Mouse (Mus musculus) liver, adult 2 months (tissue): ENCODE data around the gene Ankrd40. TPM values are rescaled to one million over a fixed set of nuclear protein-coding genes. Genes with fewer than 3 reads are reported as not detected.

Source experiments
- DNase-seq: peaks from one replicate; pipeline ENCODE4 v3.0.0-alpha.2; 2011; ENCODE audit warnings: low read depth, low spot score; ENCODE audit errors: extremely low read depth
- H3K27ac ChIP-seq: fragments of 200-500 bp; replicated peaks from 2 replicates; pipeline ENCODE4 v1.5.1; 2012; ENCODE audit warnings: low read depth, mild to moderate bottlenecking, control low read depth, inconsistent platforms, low read length; ENCODE audit not compliant: insufficient read depth
- H3K27me3 ChIP-seq: fragments of 200-500 bp; 2 replicates; pipeline ENCODE4 v1.6.1; 2012; ENCODE audit warnings: mild to moderate bottlenecking, moderate library complexity, low read length, inconsistent platforms; ENCODE audit not compliant: control insufficient read depth, insufficient read depth
- H3K36me3 ChIP-seq: fragments of 200-500 bp; 2 replicates; pipeline ENCODE4 v1.6.1; 2012; ENCODE audit warnings: low read length, inconsistent platforms; ENCODE audit not compliant: control insufficient read depth, insufficient read depth
- H3K4me1 ChIP-seq: fragments of 200-500 bp; 2 replicates; pipeline ENCODE4 v1.6.1; 2011; ENCODE audit warnings: low read length; ENCODE audit not compliant: control insufficient read depth, insufficient read depth
- H3K4me3 ChIP-seq: fragments of 200-500 bp; 2 replicates; pipeline ENCODE4 v1.5.1; 2011; ENCODE audit warnings: low read depth, mild to moderate bottlenecking, control low read depth, low read length, moderate library complexity; ENCODE audit not compliant: insufficient read depth
- H3K79me2 ChIP-seq: fragments of 200-500 bp; 2 replicates; pipeline ENCODE4 v1.6.1; 2012; ENCODE audit warnings: inconsistent platforms, mild to moderate bottlenecking, low read length, moderate library complexity; ENCODE audit not compliant: control insufficient read depth, insufficient read depth
- H3K9ac ChIP-seq: fragments of 200-500 bp; 2 replicates; pipeline ENCODE4 v1.6.1; 2012; ENCODE audit warnings: low read depth, mild to moderate bottlenecking, control low read depth, inconsistent platforms, low read length
- CTCF ChIP-seq: fragments of 200-500 bp; IDR thresholded peaks from 2 replicates; pipeline ENCODE4 v1.5.1; 2011; ENCODE audit warnings: low read depth, low read length, control low read depth
- POLR2A ChIP-seq: fragments of 200-500 bp; IDR thresholded peaks from 2 replicates; pipeline ENCODE4 v1.6.1; 2011; ENCODE audit warnings: low read length, control low read depth; ENCODE audit not compliant: insufficient read depth; ENCODE audit errors: extremely low read depth
- WGBS: fragments of 180-500 bp; shearing (Covaris S2); methylation state at CpG from one replicate; pipeline ENCODE4 v1.1.7; 2018; 5-methylcytosine and 5-hydroxymethylcytosine counted together
- polyA plus RNA-seq: library from polyadenylated mRNA; depleted of rRNA; stranded (reverse); fragments of >200 nt; gene quantifications from 2 replicates; pipeline ENCODE4 v1.2.3, GENCODE M21; 2012
- total RNA-seq: library from RNA; depleted of rRNA; stranded (reverse); fragments of >200 nt; gene quantifications from 2 replicates; pipeline ENCODE4 v1.2.3, GENCODE M21; 2014

The Ankrd40 gene
- total and polyA plus RNA-seq, 2 experiments, result 30.0 to 47.6 TPM

GRCm38 (mm10) chr11:94285886-94286574, 41.8 kb upstream of the Ankrd40 start:
- Histone ChIP-seq H3K27ac (no peak overlapping the region), H3K36me3 (peaks cover 41% of the 10 kb centered on the region), H3K4me1 (peaks cover 16% of the 10 kb centered on the region), H3K9ac (no peak overlapping the region), H3K4me3 (no peak overlapping the region), H3K79me2 (no peaks in the 10 kb centered on the region), H3K27me3 (no peaks in the 10 kb centered on the region)
- whole genome bisulfite sequencing, result 92% methylated on average over 11 of the region's 11 CpGs
- TF ChIP-seq POLR2A, result no peak
- no peak for TF ChIP-seq CTCF
- peak; percentile 39 for DNase-seq

DNA sequence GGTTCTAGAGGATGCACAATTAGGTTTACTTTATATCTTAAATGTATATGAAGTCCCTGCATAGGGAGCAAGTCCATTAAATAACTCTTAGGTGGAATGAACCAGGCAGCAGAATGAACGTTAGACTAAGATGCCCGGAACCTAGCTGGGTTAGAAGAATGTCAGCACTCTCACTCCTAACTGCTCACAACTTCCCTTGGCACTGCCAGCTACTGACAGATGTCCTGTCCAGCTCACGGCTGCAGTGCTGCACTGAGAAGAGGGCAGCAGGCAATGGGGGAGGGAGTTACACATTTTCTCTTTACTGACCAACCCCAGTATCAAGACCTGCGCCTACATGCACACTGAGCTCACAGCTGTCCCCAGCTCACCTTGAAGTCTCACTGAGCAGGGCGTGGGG, 40.7 kb upstream of the Ankrd40 start:
- H3K36me3 ChIP-seq, result peaks cover 49% of the 10 kb centered on the region
- H3K4me1 ChIP-seq, result peaks cover 8% of the 10 kb centered on the region
- H3K27ac ChIP-seq, result no peak overlapping the region
- no peak overlapping the region for H3K4me3 ChIP-seq
- H3K27me3 ChIP-seq, result no peaks in the 10 kb centered on the region
- 93% methylated on average over 5 of the region's 5 CpGs for WGBS
- H3K9ac ChIP-seq, result no peak overlapping the region
- TF ChIP-seq POLR2A, result no peak
- TF ChIP-seq CTCF, result no peak
- no peak for DNase-seq
- no peaks in the 10 kb centered on the region for H3K79me2 ChIP-seq

GRCm38 (mm10) chr11:94290062-94290740, 37.6 kb upstream of the Ankrd40 start:
- 93% methylated on average over 10 of the region's 10 CpGs for WGBS
- peaks cover 72% of the 10 kb centered on the region for H3K36me3 ChIP-seq
- DNase-seq, result no peak
- no peak overlapping the region for H3K9ac ChIP-seq
- no peak overlapping the region for H3K27ac ChIP-seq
- H3K4me3 ChIP-seq, result no peak overlapping the region
- no peaks in the 10 kb centered on the region for H3K79me2 ChIP-seq
- H3K27me3 ChIP-seq, result no peaks in the 10 kb centered on the region
- no peaks in the 10 kb centered on the region for H3K4me1 ChIP-seq
- TF ChIP-seq CTCF (no peak), POLR2A (no peak)

- peaks cover 83% of the 10 kb centered on the region for H3K36me3 ChIP-seq
- H3K27me3 ChIP-seq, result no peaks in the 10 kb centered on the region
- no peaks in the 10 kb centered on the region for H3K4me1 ChIP-seq
- no peak overlapping the region for H3K9ac ChIP-seq
- H3K4me3 ChIP-seq, result no peak overlapping the region
- no peak overlapping the region for H3K27ac ChIP-seq
- 89% methylated on average over 9 of the region's 9 CpGs for WGBS
- TF ChIP-seq CTCF, result no peak
- no peak for TF ChIP-seq POLR2A
- no peaks in the 10 kb centered on the region; the same call in 1 of the 2 replicates for H3K79me2 ChIP-seq
- DNase-seq, result no peak
Observed at GRCm38 (mm10) chr11:94294996-94295845, 32.6 kb upstream of the Ankrd40 start.

DNA sequence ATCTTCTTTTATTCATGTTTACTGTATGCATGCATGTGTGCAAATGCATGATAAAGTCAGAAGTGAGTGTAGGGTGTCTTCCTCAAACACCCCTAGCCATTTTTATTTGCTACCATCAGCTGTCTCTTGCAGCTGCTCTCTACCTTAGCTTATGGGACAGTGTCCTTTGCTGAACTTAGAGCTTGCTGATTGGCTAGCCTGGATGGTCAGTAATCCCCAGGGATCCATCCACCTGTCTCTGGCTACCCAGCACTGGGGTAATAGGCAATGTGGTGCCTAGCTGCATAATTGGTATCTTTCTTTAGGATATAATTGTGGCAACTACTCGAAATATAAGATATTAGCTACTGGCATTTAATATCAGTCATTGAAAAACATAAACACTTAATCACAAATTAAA, 15.1 kb upstream of the Ankrd40 start:
- H3K27me3 ChIP-seq, result no peaks in the 10 kb centered on the region
- DNase-seq, result no peak
- peaks cover 7% of the 10 kb centered on the region for H3K36me3 ChIP-seq
- H3K9ac ChIP-seq, result no peak overlapping the region
- WGBS, result 89% methylated on average over 1 of the region's 1 CpGs
- H3K4me3 ChIP-seq, result no peak overlapping the region
- peaks cover 44% of the 10 kb centered on the region; the same call in 1 of the 2 replicates for H3K79me2 ChIP-seq
- H3K27ac ChIP-seq, result no peak overlapping the region
- peaks cover 21% of the 10 kb centered on the region for H3K4me1 ChIP-seq
- TF ChIP-seq POLR2A (no peak), CTCF (no peak)
